In the genomic region with DNA sequence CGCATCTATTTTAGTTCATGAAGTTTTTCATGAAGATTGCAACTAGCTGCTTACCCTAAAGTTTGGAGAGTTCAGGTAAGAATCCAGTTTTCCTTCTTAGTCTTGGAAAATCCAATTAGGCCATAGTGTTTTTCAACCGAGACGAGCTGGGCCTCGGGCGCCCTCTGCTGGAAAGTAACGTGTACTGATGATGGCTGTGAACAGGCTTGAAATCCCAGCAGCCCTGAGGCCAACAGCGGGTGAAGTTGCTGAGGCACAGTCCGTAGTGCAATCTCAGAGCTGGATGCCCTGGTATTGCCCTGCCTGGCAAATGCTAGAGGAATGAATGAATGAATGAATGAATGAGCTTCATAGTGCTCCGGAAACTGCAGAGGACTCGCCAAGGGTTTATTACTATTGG, we compare ENCODE assay signal across 8 mouse cellular contexts. TPM values are rescaled to one million over a fixed set of nuclear protein-coding genes. Genes with fewer than 3 reads are reported as not detected.
DNase-seq lines count a peak whose midpoint lies in the region; ATAC-seq lines count a peak whose summit lies in the region.

No protein-coding gene starts in this region.

- WGBS in kidney, embryonic 15.5 days, result 7% methylated on average over 10 of the region's 10 CpGs

- H3K9ac ChIP-seq in kidney, embryonic 15.5 days, result no peak overlapping the region

- intact Hi-C loops in gastrocnemius, postnatal 36 days (cut with DNase I), result loop anchor here (1.0 to 5.0 kb wide), 2 partner anchors 40 to 90 kb away; no protein-coding TSS in a partner anchor

- H3K4me1 ChIP-seq in kidney, embryonic 15.5 days, result peaks cover 3% of the 10 kb centered on the region; the same call in 1 of the 2 replicates

- no peak overlapping the region for H3K4me3 ChIP-seq in kidney, embryonic 15.5 days (replicated peaks)

- no peak overlapping the region for H3K27ac ChIP-seq in kidney, embryonic 15.5 days

- H3K36me3 ChIP-seq in kidney, embryonic 15.5 days, result no peaks in the 10 kb centered on the region

- peak; percentile 88 for DNase-seq in CD4-positive, CD25-positive, alpha-beta regulatory T cell, adult 2 months (ENCODE audit: low read depth, low spot score)
- DNase-seq in T-cell, adult 2 months (ENCODE audit: low spot score), result peak; percentile 54
- DNase-seq in cerebellum, postnatal 36 days, result peak; percentile 79 to 86
- peak; percentile 62 for DNase-seq in gastrocnemius, postnatal 36 days
- peak; percentile 55 to 62 for DNase-seq in lung, adult 18-20 months
- peak; percentile 88 for DNase-seq in retina, postnatal 1 day
- peak; percentile 70 for DNase-seq in yolk sac, embryonic 10.5 days (ENCODE audit: low spot score)

- H3K4me2 ChIP-seq in kidney, embryonic 15.5 days, result no peak overlapping the region

- H3K27me3 ChIP-seq in kidney, embryonic 15.5 days, result no peaks in the 10 kb centered on the region

- H3K9me3 ChIP-seq in kidney, embryonic 15.5 days (replicated peaks), result no peaks in the 10 kb centered on the region

- peak; percentile 75; the same call in 1 of the 2 replicates for ATAC-seq in kidney, embryonic 15.5 days (replicated peaks; ENCODE audit: low FRiP score)

RNA-seq across cellular contexts. Expression of gene Ccdc69, which starts 9.1 kb away (rescaled TPM):
- 1 to 10 TPM; 3.5 to 4.9 TPM for total RNA-seq in gastrocnemius, postnatal 36 days (2021)
- polyA plus RNA-seq in kidney, embryonic 15.5 days (2015; fragmentation: Nextera tagmentation; extraction: Ambion mirVana), result 3.2 and 3.3 TPM in 2 replicates

RNA-seq across cellular contexts. Expression of gene Gm2a, which starts 10.9 kb away (rescaled TPM):
- total RNA-seq in gastrocnemius, postnatal 36 days (2021), result 1 to 10 TPM; 7.0 to 7.2 TPM
- polyA plus RNA-seq in kidney, embryonic 15.5 days (2015; fragmentation: Nextera tagmentation; extraction: Ambion mirVana), result 32.7 and 32.9 TPM in 2 replicates

RNA-seq across cellular contexts. Expression of gene Anxa6, which starts 53.8 kb away (rescaled TPM):
- 100 to 1,000 TPM; 168 to 176 TPM for total RNA-seq in gastrocnemius, postnatal 36 days (2021)
- 201 and 233 TPM in 2 replicates for polyA plus RNA-seq in kidney, embryonic 15.5 days (2015; fragmentation: Nextera tagmentation; extraction: Ambion mirVana)
